Mouse (Mus musculus) spleen, adult 2 months (tissue): ENCODE data around the gene Casc1.

Experiments used
- CTCF ChIP-seq: fragments of 200-500 bp; IDR thresholded peaks from 2 replicates; pipeline ENCODE4 v1.5.1; 2011; ENCODE audit warnings: mild to moderate bottlenecking, inconsistent platforms; ENCODE audit not compliant: insufficient read depth, insufficient read length, insufficient replicate concordance; ENCODE audit errors: extremely low read depth
- POLR2A ChIP-seq: fragments of 200-500 bp; IDR thresholded peaks from 2 replicates; pipeline ENCODE4 v1.6.1; 2011; ENCODE audit warnings: low read depth, low read length, inconsistent platforms

- TF ChIP-seq CTCF (no peak), POLR2A (no peak)
These were observed 28.8 kb downstream of the Casc1 start for GRCm38 (mm10) chr6:145182044-145182443.
